Mouse (Mus musculus): Measurements from ENCODE around the gene Hdac7. TPM values are rescaled to one million over a fixed set of nuclear protein-coding genes. Genes with fewer than 3 reads are reported as not detected.

Gene Hdac7
- polyA plus RNA-seq, 1 experiment from 2014 or later, result 20.4 TPM

DNA sequence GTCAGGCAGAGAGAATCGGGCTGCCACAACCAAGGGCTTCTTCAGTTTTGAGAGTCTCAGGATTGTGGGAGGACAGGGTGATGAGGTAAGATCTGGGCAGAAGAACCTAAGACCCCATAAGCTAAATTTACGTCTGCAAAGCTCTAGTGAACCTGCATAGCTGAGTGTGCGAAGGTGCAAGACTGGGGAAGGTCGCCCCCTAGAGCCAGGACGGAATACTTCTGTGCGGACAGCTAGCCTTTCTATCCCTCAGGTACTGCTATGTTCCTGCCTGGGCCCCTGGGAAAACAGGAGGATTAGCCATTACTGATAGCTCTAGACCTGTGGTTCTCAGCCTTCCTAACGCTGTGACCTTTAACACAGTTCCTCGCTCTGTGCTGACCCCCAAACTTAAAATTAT is 67.8 kb downstream of the Hdac7 start:
- H3K36me3 ChIP-seq, result no peaks in the 10 kb centered on the region
- 9% methylated on average over 8 of the region's 8 CpGs for WGBS
- peaks cover 40% of the 10 kb centered on the region for H3K4me1 ChIP-seq (replicated peaks)
- no peaks in the 10 kb centered on the region for H3K9me3 ChIP-seq (replicated peaks)
- H3K27me3 ChIP-seq, result no peaks in the 10 kb centered on the region
- H3K9ac ChIP-seq, result no peak overlapping the region
- H3K27ac ChIP-seq, result no peak overlapping the region
- H3K4me3 ChIP-seq, result no peak overlapping the region
- H3K4me2 ChIP-seq, result no peak overlapping the region
- 0 out of 2 replicates have a peak, but pooled peaks have one; percentile 35 for ATAC-seq (replicated peaks; ENCODE audit: insufficient number of reproducible peaks, insufficient read depth, low FRiP score, low read depth)

- Histone ChIP-seq H3K4me3 (no peak overlapping the region), H3K36me3 (no peaks in the 10 kb centered on the region), H3K9me3 (replicated peaks) (no peaks in the 10 kb centered on the region), H3K4me2 (peak overlapping the region; percentile 45), H3K4me1 (replicated peaks) (peaks cover 39% of the 10 kb centered on the region), H3K27me3 (no peaks in the 10 kb centered on the region), H3K27ac (peak overlapping the region; percentile 91), H3K9ac (no peak overlapping the region)
- 39% methylated on average over 5 of the region's 5 CpGs for WGBS
- peak; percentile 36; the same call in 1 of the 2 replicates for ATAC-seq (replicated peaks; ENCODE audit: insufficient number of reproducible peaks, insufficient read depth, low FRiP score, low read depth)
These were observed 70.3 kb downstream of the Hdac7 start for GRCm38 (mm10) chr15:97773961-97774370.

DNA sequence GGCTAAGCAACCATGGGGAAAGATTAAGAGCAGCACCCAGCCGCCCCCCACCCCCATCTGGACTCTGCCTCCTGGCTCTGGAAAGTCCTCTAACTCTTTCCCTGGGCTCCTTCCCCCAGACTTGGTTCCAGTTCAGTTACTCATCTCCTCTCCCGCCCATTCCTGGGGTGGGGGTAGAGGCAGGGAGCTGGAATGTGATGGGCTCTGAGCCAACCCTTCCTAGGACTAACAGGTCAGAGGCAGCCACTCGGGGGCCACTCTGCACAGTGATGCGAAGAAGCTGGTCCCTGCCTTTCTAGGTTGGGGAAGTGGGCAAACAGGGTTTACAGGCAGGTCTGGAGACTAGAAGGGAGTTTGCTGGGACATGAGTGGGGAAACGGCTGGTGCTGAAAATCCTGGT is 71.2 kb downstream of the Hdac7 start:
- Histone ChIP-seq H3K4me2 (peak overlapping the region; percentile 45), H3K4me3 (no peak overlapping the region), H3K9me3 (replicated peaks) (no peaks in the 10 kb centered on the region), H3K27ac (peak overlapping the region; percentile 91), H3K4me1 (replicated peaks) (peaks cover 40% of the 10 kb centered on the region), H3K9ac (no peak overlapping the region), H3K27me3 (no peaks in the 10 kb centered on the region), H3K36me3 (no peaks in the 10 kb centered on the region)
- peak; percentile 88 for ATAC-seq (replicated peaks; ENCODE audit: insufficient number of reproducible peaks, insufficient read depth, low FRiP score, low read depth)
- WGBS, result 4% methylated on average over 5 of the region's 5 CpGs

GRCm38 (mm10) chr15:97770280-97770679 is 74.0 kb downstream of the Hdac7 start:
- no peak overlapping the region for H3K27ac ChIP-seq
- WGBS, result 83% methylated on average over 8 of the region's 8 CpGs
- no peak for ATAC-seq (replicated peaks; ENCODE audit: insufficient number of reproducible peaks, insufficient read depth, low FRiP score, low read depth)
- H3K9ac ChIP-seq, result no peak overlapping the region
- no peaks in the 10 kb centered on the region for H3K9me3 ChIP-seq (replicated peaks)
- no peak overlapping the region for H3K4me3 ChIP-seq
- no peaks in the 10 kb centered on the region for H3K27me3 ChIP-seq
- peaks cover 59% of the 10 kb centered on the region for H3K4me1 ChIP-seq (replicated peaks)
- no peak overlapping the region for H3K4me2 ChIP-seq
- no peaks in the 10 kb centered on the region for H3K36me3 ChIP-seq

DNA sequence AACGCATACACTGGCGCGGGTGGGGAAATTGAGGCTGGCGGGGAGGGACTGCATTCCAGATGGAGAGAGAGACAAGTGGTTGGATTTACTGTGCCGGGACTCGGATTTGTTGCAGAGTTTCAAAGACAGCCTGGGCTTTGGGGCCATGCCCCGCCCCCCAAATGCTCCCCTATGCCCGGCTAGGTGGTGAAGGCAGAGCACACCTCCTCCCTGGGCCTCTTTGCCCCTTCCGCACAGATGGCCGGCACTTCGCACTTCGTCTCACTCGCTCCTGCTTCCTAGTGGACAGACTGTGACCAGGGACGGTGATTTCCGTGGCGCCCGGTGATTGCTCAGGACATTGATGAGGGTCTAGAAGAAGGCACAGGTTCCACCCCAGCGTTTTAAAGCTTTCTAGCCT is 76.1 kb downstream of the Hdac7 start:
- Histone ChIP-seq H3K9ac (peak overlapping the region; percentile 70), H3K27ac (peak overlapping the region; percentile 87), H3K36me3 (no peaks in the 10 kb centered on the region), H3K27me3 (no peaks in the 10 kb centered on the region), H3K9me3 (replicated peaks) (no peaks in the 10 kb centered on the region), H3K4me2 (peak overlapping the region; percentile 95), H3K4me1 (replicated peaks) (peaks cover 55% of the 10 kb centered on the region), H3K4me3 (peak overlapping the region; percentile 54)
- WGBS, result 3% methylated on average over 18 of the region's 18 CpGs
- ATAC-seq (replicated peaks; ENCODE audit: insufficient number of reproducible peaks, insufficient read depth, low FRiP score, low read depth), result peak; percentile 24

DNA sequence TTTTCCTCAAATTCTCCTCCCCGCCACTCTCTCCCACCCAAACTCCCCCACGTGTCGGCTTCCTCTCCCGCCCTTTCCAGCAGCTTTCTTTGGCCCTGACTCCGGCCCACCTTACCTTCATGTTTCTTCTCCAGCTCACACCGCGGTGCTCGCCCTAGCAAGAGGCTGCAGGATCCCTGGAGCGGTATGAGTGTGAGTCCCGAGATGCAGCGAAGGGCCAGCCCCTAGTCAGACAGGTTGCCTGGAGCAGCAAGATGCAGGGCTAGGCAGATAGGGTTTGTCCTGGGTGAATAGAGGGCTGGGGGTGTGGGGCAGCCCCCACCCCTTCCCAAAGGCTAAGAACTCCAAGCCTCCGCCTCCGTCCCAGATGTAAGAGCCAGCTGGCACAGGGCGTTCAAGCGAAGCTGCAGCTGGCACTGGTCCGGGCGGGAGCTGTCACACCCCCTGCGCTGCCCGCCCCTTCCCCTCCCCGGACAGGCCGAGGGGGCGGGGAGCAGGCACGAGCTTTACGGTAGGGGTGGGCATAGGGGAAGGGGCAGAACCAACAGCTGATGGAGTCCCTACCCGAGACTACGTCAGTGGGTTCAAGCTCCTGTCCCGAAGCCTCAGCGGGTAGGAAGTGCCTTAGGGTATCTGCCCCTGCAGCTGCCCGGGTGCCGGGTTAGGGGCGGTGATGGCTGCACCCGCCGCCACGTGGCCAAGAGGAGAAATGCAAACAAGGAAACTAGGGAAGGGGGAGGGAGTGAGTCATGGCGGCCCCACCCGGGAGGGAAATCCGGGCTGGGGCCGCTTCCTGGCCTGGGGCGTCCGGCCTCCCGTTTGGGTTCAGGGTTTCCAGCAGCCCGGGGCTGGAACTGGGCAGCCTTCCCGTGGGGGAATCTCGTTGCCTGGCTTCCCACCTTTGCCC is 76.8 kb downstream of the Hdac7 start, which contains the start of gene Rapgef3:
Gene Rapgef3 (minus strand): TSS at position 693 of the 907 bp plus-strand sequence.
- H3K9ac ChIP-seq, result peak within 1 kb of the TSS; percentile 70
- H3K36me3 ChIP-seq, result no peaks in the 10 kb centered on the region
- peak within 1 kb of the TSS; percentile 95 for H3K4me2 ChIP-seq
- no peaks in the 10 kb centered on the region for H3K27me3 ChIP-seq
- peak within 1 kb of the TSS; percentile 87 for H3K27ac ChIP-seq
- H3K9me3 ChIP-seq (replicated peaks), result no peaks in the 10 kb centered on the region
- peak; percentile 84 for ATAC-seq (replicated peaks; ENCODE audit: insufficient number of reproducible peaks, insufficient read depth, low FRiP score, low read depth)
- peaks cover 54% of the 10 kb centered on the region for H3K4me1 ChIP-seq (replicated peaks)
- peak within 1 kb of the TSS; percentile 54 for H3K4me3 ChIP-seq
- under 1% methylated on average over 44 of the region's 44 CpGs for WGBS

GRCm38 (mm10) chr15:97766594-97767279 is 77.6 kb downstream of the Hdac7 start:
- no peaks in the 10 kb centered on the region for H3K9me3 ChIP-seq (replicated peaks)
- ATAC-seq (replicated peaks; ENCODE audit: insufficient number of reproducible peaks, insufficient read depth, low FRiP score, low read depth), result no peak
- peak overlapping the region; percentile 54 for H3K4me3 ChIP-seq
- peak overlapping the region; percentile 87 for H3K27ac ChIP-seq
- peaks cover 49% of the 10 kb centered on the region for H3K4me1 ChIP-seq (replicated peaks)
- no peaks in the 10 kb centered on the region for H3K27me3 ChIP-seq
- peak overlapping the region; percentile 95 for H3K4me2 ChIP-seq
- 14% methylated on average over 23 of the region's 23 CpGs for WGBS
- H3K36me3 ChIP-seq, result no peaks in the 10 kb centered on the region
- peak overlapping the region; percentile 70 for H3K9ac ChIP-seq

- H3K27ac ChIP-seq, result peak overlapping the region; percentile 87; the same call in 1 of the 2 replicates
- H3K4me3 ChIP-seq, result peak overlapping the region; percentile 54
- no peaks in the 10 kb centered on the region for H3K27me3 ChIP-seq
- H3K9ac ChIP-seq, result peak overlapping the region; percentile 70
- H3K4me2 ChIP-seq, result peak overlapping the region; percentile 95
- no peaks in the 10 kb centered on the region for H3K9me3 ChIP-seq (replicated peaks)
- no peak for ATAC-seq (replicated peaks; ENCODE audit: insufficient number of reproducible peaks, insufficient read depth, low FRiP score, low read depth)
- 25% methylated on average over 8 of the region's 8 CpGs for WGBS
- no peaks in the 10 kb centered on the region for H3K36me3 ChIP-seq
- peaks cover 45% of the 10 kb centered on the region for H3K4me1 ChIP-seq (replicated peaks)
These were observed 78.1 kb downstream of the Hdac7 start for GRCm38 (mm10) chr15:97766194-97766593.

- H3K4me1 ChIP-seq (replicated peaks), result peaks cover 45% of the 10 kb centered on the region
- H3K4me2 ChIP-seq, result peak overlapping the region; percentile 95
- H3K27ac ChIP-seq, result no peak overlapping the region
- 46% methylated on average over 13 of the region's 13 CpGs for WGBS
- no peak for ATAC-seq (replicated peaks; ENCODE audit: insufficient number of reproducible peaks, insufficient read depth, low FRiP score, low read depth)
- H3K9ac ChIP-seq, result no peak overlapping the region
- peak overlapping the region; percentile 54 for H3K4me3 ChIP-seq
- no peaks in the 10 kb centered on the region for H3K9me3 ChIP-seq (replicated peaks)
- H3K27me3 ChIP-seq, result no peaks in the 10 kb centered on the region
- H3K36me3 ChIP-seq, result no peaks in the 10 kb centered on the region
These were observed 79.1 kb downstream of the Hdac7 start for GRCm38 (mm10) chr15:97765090-97765794.

DNA sequence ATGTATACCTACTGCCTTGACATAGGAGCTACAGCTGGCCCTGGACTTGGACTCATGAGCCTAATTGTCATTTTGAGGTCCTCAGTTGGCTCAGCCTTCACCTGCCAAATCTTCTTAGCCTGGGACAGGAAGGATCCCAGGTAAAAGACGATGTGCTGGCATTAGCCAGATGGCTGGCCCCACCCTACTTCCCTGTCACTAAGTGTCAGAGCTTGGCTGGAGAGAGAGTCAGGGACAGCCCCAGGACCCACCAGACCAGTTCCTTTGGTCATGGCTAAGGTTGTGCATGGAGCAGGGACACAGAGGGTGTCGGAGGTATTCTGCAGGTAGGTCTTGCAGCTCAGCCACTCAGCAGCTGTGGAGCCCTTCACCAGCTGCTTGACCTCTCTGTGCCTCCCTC is 79.8 kb downstream of the Hdac7 start:
- Histone ChIP-seq H3K4me1 (replicated peaks) (peaks cover 45% of the 10 kb centered on the region), H3K4me2 (0 out of 2 replicates have a peak overlapping the region, but pooled peaks have one; percentile 95), H3K27ac (no peak overlapping the region), H3K9ac (no peak overlapping the region), H3K27me3 (no peaks in the 10 kb centered on the region), H3K9me3 (replicated peaks) (no peaks in the 10 kb centered on the region), H3K4me3 (no peak overlapping the region), H3K36me3 (no peaks in the 10 kb centered on the region; the same call in 1 of the 2 replicates)
- 70% methylated on average over 2 of the region's 2 CpGs for WGBS
- no peak for ATAC-seq (replicated peaks; ENCODE audit: insufficient number of reproducible peaks, insufficient read depth, low FRiP score, low read depth)
